Mouse (Mus musculus): ENCODE data around the gene Gm10553. TPM values are rescaled to one million over a fixed set of nuclear protein-coding genes. Genes with fewer than 3 reads are reported as not detected.

The Gm10553 gene
- total RNA-seq, 2 experiments from 2014 or later: not detected

Other genes starting within 250 kb of the Gm10553 start
- gene Slc16a14, start 165.0 kb upstream of the Gm10553 start, total RNA-seq (2021): 10 to 100 TPM in 1 of 2 experiments, 1 to 10 TPM in 1; 9.7 to 10.9 TPM
- gene A530032D15Rik, start 9.7 kb downstream of the Gm10553 start, total RNA-seq (2021): under 1 TPM; 0.45 to 0.65 TPM
- gene C130026I21Rik, start 170.4 kb downstream of the Gm10553 start, total RNA-seq (2021): under 1 TPM in 1 of 2 experiments, not detected in 1; 0.81 TPM

Data from left cerebral cortex, adult 18-20 months (tissue).